Mouse (Mus musculus) right cerebral cortex, postnatal 14 days (tissue): Measurements from ENCODE around the gene Lpo.

Experiments used
- DNase-seq: peaks from one replicate; pipeline ENCODE4 v3.0.0; 2022

Lpo gene

GRCm38 (mm10) chr11:87758161-87758911, 69.8 kb downstream of the Lpo start:
- DNase-seq: no peak

GRCm38 (mm10) chr11:87757001-87757954, 70.8 kb downstream of the Lpo start:
- no peak for DNase-seq
